Mouse (Mus musculus) kidney, embryonic 14.5 days (tissue): ENCODE results near the gene Gm10401. TPM values are rescaled to one million over a fixed set of nuclear protein-coding genes. Genes with fewer than 3 reads are reported as not detected.

ENCODE experiments used
- ATAC-seq: fragments of 200-750 bp; cut with Nextera tagmentation; 2 replicates; pipeline ENCODE4 v1.8.0; 2017; ENCODE audit warnings: moderate number of reproducible peaks, mild to moderate bottlenecking, moderate TSS enrichment, moderate library complexity; ENCODE audit not compliant: low FRiP score, low TSS enrichment
- H3K27ac ChIP-seq: fragments of 300-500 bp; sonication (generic); 2 replicates; pipeline ENCODE4 v1.5.1; 2014; ENCODE audit warnings: low read depth, mild to moderate bottlenecking, low read length, moderate library complexity, mixed read lengths
- H3K27me3 ChIP-seq: fragments of 300-500 bp; sonication (generic); 2 replicates; pipeline ENCODE4 v1.6.1; 2014; ENCODE audit warnings: mild to moderate bottlenecking, low read length; ENCODE audit not compliant: control insufficient read depth, insufficient read depth
- H3K36me3 ChIP-seq: fragments of 300-500 bp; sonication (generic); 2 replicates; pipeline ENCODE4 v1.6.1; 2014; ENCODE audit warnings: low read length, mixed read lengths; ENCODE audit not compliant: control insufficient read depth, insufficient read depth
- H3K4me1 ChIP-seq: fragments of 300-500 bp; sonication (generic); 2 replicates; pipeline ENCODE4 v1.6.1; 2014; ENCODE audit warnings: low read length, mixed read lengths; ENCODE audit not compliant: control insufficient read depth, insufficient read depth
- H3K4me2 ChIP-seq: fragments of 300-500 bp; sonication (generic); replicated peaks from 2 replicates; pipeline ENCODE4 v1.6.1; 2014; ENCODE audit warnings: low read depth, mild to moderate bottlenecking, low read length
- H3K4me3 ChIP-seq: fragments of 300-500 bp; sonication (generic); 2 replicates; pipeline ENCODE4 v1.5.1; 2014; ENCODE audit warnings: mild to moderate bottlenecking, low read length
- H3K9ac ChIP-seq: fragments of 300-500 bp; sonication (generic); 2 replicates; pipeline ENCODE4 v1.6.1; 2014; ENCODE audit warnings: low read depth, mild to moderate bottlenecking, low read length, moderate library complexity
- H3K9me3 ChIP-seq: fragments of 300-500 bp; sonication (generic); 2 replicates; pipeline ENCODE4 v1.6.1; 2016; ENCODE audit warnings: low read length; ENCODE audit not compliant: control insufficient read depth
- WGBS: fragments of 180-500 bp; shearing (Covaris S2); extraction: QIAGEN DNeasy Blood & Tissue Kit; methylation state at CpG from one replicate; pipeline ENCODE4 v1.1.7; 2014; 5-methylcytosine and 5-hydroxymethylcytosine counted together
- polyA plus RNA-seq: library from polyadenylated mRNA; unstranded; fragments of >200 nt; fragmentation: Nextera tagmentation; extraction: Ambion mirVana; gene quantifications from 2 replicates; pipeline ENCODE4 v1.2.1, GENCODE M21; 2014

Gene Gm10401
- polyA plus RNA-seq, result 54.5 and 60.9 TPM in 2 replicates

GRCm38 (mm10) chr5:115098195-115098594, at the start of gene Gm10401:
Gene Gm10401, minus strand, starts transcription at chr5:115098295.
- no peaks in the 10 kb centered on the region for H3K27me3 ChIP-seq
- no peaks in the 10 kb centered on the region for H3K9me3 ChIP-seq
- peaks cover 62% of the 10 kb centered on the region for H3K36me3 ChIP-seq
- WGBS, result 94% methylated on average over 8 of the region's 8 CpGs
- no peak within 1 kb of the TSS for H3K9ac ChIP-seq
- no peak within 1 kb of the TSS for H3K4me3 ChIP-seq
- H3K4me1 ChIP-seq, result no peaks in the 10 kb centered on the region
- no peak for ATAC-seq
- H3K4me2 ChIP-seq, result no peak within 1 kb of the TSS
- H3K27ac ChIP-seq, result no peak within 1 kb of the TSS

GRCm38 (mm10) chr5:115147388-115147787, 49.3 kb upstream of the Gm10401 start:
- WGBS, result 62% methylated on average over 3 of the region's 3 CpGs
- H3K4me2 ChIP-seq, result no peak overlapping the region
- no peaks in the 10 kb centered on the region; the same call in 1 of the 2 replicates for H3K9me3 ChIP-seq
- no peak for ATAC-seq
- no peak overlapping the region for H3K27ac ChIP-seq
- no peak overlapping the region for H3K4me3 ChIP-seq
- no peaks in the 10 kb centered on the region for H3K27me3 ChIP-seq
- H3K4me1 ChIP-seq, result peaks cover 10% of the 10 kb centered on the region
- H3K9ac ChIP-seq, result no peak overlapping the region
- peaks cover 74% of the 10 kb centered on the region for H3K36me3 ChIP-seq

- H3K27ac ChIP-seq, result no peak overlapping the region
- no peak for ATAC-seq
- H3K9me3 ChIP-seq, result no peaks in the 10 kb centered on the region; the same call in 1 of the 2 replicates
- no peak overlapping the region for H3K9ac ChIP-seq
- H3K36me3 ChIP-seq, result peaks cover 74% of the 10 kb centered on the region
- peaks cover 4% of the 10 kb centered on the region; the same call in 1 of the 2 replicates for H3K4me1 ChIP-seq
- H3K4me3 ChIP-seq, result no peak overlapping the region
- no peaks in the 10 kb centered on the region for H3K27me3 ChIP-seq
- no peak overlapping the region for H3K4me2 ChIP-seq
Observed at GRCm38 (mm10) chr5:115146747-115147130, 48.6 kb upstream of the Gm10401 start.

- H3K4me1 ChIP-seq, result peaks cover 4% of the 10 kb centered on the region; the same call in 1 of the 2 replicates
- no peaks in the 10 kb centered on the region for H3K27me3 ChIP-seq
- H3K9me3 ChIP-seq, result no peaks in the 10 kb centered on the region; the same call in 1 of the 2 replicates
- no peak overlapping the region for H3K4me2 ChIP-seq
- no peak overlapping the region for H3K27ac ChIP-seq
- no peak overlapping the region for H3K9ac ChIP-seq
- no peak overlapping the region for H3K4me3 ChIP-seq
- peaks cover 74% of the 10 kb centered on the region for H3K36me3 ChIP-seq
- no peak for ATAC-seq
- WGBS, result 64% methylated on average over 6 of the region's 6 CpGs
Observed at GRCm38 (mm10) chr5:115145976-115146746, 48.1 kb upstream of the Gm10401 start.

- 72% methylated on average over 11 of the region's 11 CpGs for WGBS
- Histone ChIP-seq H3K36me3 (peaks cover 66% of the 10 kb centered on the region), H3K4me3 (no peak overlapping the region), H3K9me3 (no peaks in the 10 kb centered on the region; the same call in 1 of the 2 replicates), H3K27ac (no peak overlapping the region), H3K4me2 (no peak overlapping the region), H3K9ac (no peak overlapping the region), H3K27me3 (no peaks in the 10 kb centered on the region), H3K4me1 (no peaks in the 10 kb centered on the region; the same call in 1 of the 2 replicates)
- ATAC-seq, result no peak
Observed at GRCm38 (mm10) chr5:115145253-115145968, 47.3 kb upstream of the Gm10401 start.

GRCm38 (mm10) chr5:115144471-115144870, 46.4 kb upstream of the Gm10401 start:
- Histone ChIP-seq H3K27ac (peak overlapping the region; percentile 17; the same call in 1 of the 2 replicates), H3K27me3 (no peaks in the 10 kb centered on the region), H3K4me3 (no peak overlapping the region), H3K4me1 (no peaks in the 10 kb centered on the region), H3K36me3 (peaks cover 57% of the 10 kb centered on the region), H3K9ac (no peak overlapping the region), H3K9me3 (no peaks in the 10 kb centered on the region; the same call in 1 of the 2 replicates), H3K4me2 (no peak overlapping the region)
- 70% methylated on average over 6 of the region's 6 CpGs for WGBS
- ATAC-seq, result no peak

- Histone ChIP-seq H3K9me3 (no peaks in the 10 kb centered on the region), H3K27me3 (no peaks in the 10 kb centered on the region), H3K36me3 (peaks cover 48% of the 10 kb centered on the region), H3K27ac (no peak overlapping the region), H3K9ac (no peak overlapping the region), H3K4me1 (no peaks in the 10 kb centered on the region), H3K4me3 (no peak overlapping the region), H3K4me2 (no peak overlapping the region)
- 79% methylated on average over 10 of the region's 10 CpGs for WGBS
- no peak for ATAC-seq
Observed at GRCm38 (mm10) chr5:115143552-115143951, 45.5 kb upstream of the Gm10401 start.

- H3K4me2 ChIP-seq, result no peak overlapping the region
- peaks cover 35% of the 10 kb centered on the region for H3K36me3 ChIP-seq
- H3K27me3 ChIP-seq, result no peaks in the 10 kb centered on the region
- no peak overlapping the region for H3K9ac ChIP-seq
- no peak for ATAC-seq
- no peaks in the 10 kb centered on the region for H3K4me1 ChIP-seq
- H3K9me3 ChIP-seq, result no peaks in the 10 kb centered on the region
- no peak overlapping the region for H3K27ac ChIP-seq
- no peak overlapping the region for H3K4me3 ChIP-seq
- 86% methylated on average over 9 of the region's 9 CpGs for WGBS
Observed at GRCm38 (mm10) chr5:115142166-115142697, 44.1 kb upstream of the Gm10401 start.

GRCm38 (mm10) chr5:115140726-115141125, 42.6 kb upstream of the Gm10401 start:
- Histone ChIP-seq H3K9me3 (no peaks in the 10 kb centered on the region), H3K4me3 (no peak overlapping the region), H3K27ac (no peak overlapping the region), H3K9ac (no peak overlapping the region), H3K36me3 (peaks cover 20% of the 10 kb centered on the region), H3K27me3 (no peaks in the 10 kb centered on the region), H3K4me1 (no peaks in the 10 kb centered on the region), H3K4me2 (no peak overlapping the region)
- no peak for ATAC-seq
- 60% methylated on average over 3 of the region's 3 CpGs for WGBS
